Mouse (Mus musculus) forebrain, postnatal 0 days (tissue): ENCODE results near the gene Tbxas1. TPM values are rescaled to one million over a fixed set of nuclear protein-coding genes. Genes with fewer than 3 reads are reported as not detected.

Experiments used
- ATAC-seq: fragments of 200-750 bp; cut with Nextera tagmentation; 2 replicates; pipeline ENCODE4 v1.8.0; 2017; ENCODE audit warnings: mild to moderate bottlenecking, moderate library complexity
- DNase-seq: peaks from one replicate; pipeline ENCODE4 v3.0.0-alpha.2; 2015
- H3K27ac ChIP-seq: fragments of 300-500 bp; sonication (generic); 2 replicates; pipeline ENCODE4 v1.5.1; 2014; ENCODE audit warnings: low read depth, mild to moderate bottlenecking, antibody characterized with exemption, low read length, moderate library complexity, mixed read lengths
- H3K27me3 ChIP-seq: fragments of 300-500 bp; sonication (generic); 2 replicates; pipeline ENCODE4 v1.6.1; 2014; ENCODE audit warnings: mild to moderate bottlenecking, low read length, mixed read lengths; ENCODE audit not compliant: insufficient read depth
- H3K36me3 ChIP-seq: fragments of 300-500 bp; sonication (generic); 2 replicates; pipeline ENCODE4 v1.6.1; 2014; ENCODE audit warnings: mild to moderate bottlenecking, moderate library complexity; ENCODE audit not compliant: insufficient read depth
- H3K4me1 ChIP-seq: fragments of 300-500 bp; sonication (generic); 2 replicates; pipeline ENCODE4 v1.6.1; 2014; ENCODE audit warnings: antibody characterized with exemption; ENCODE audit not compliant: insufficient read depth
- H3K4me2 ChIP-seq: fragments of 300-500 bp; sonication (generic); 2 replicates; pipeline ENCODE4 v1.6.1; 2014; ENCODE audit warnings: low read depth, mild to moderate bottlenecking, moderate library complexity
- H3K4me3 ChIP-seq: fragments of 300-500 bp; sonication (generic); 2 replicates; pipeline ENCODE4 v1.5.1; 2014; ENCODE audit warnings: low read depth, low read length, mixed read lengths
- H3K9ac ChIP-seq: fragments of 300-500 bp; sonication (generic); 2 replicates; pipeline ENCODE4 v1.6.1; 2014; ENCODE audit warnings: mild to moderate bottlenecking
- H3K9me3 ChIP-seq: fragments of 300-500 bp; sonication (generic); 2 replicates; pipeline ENCODE4 v1.6.1; 2016; ENCODE audit warnings: low read length
- CTCF ChIP-seq: sonication (generic); IDR thresholded peaks from 2 replicates; pipeline ENCODE4 v1.5.1; 2016; ENCODE audit warnings: antibody characterized with exemption, control low read depth, low read depth
- WGBS: fragments of 180-500 bp; shearing (Covaris S2); extraction: QIAGEN DNeasy Blood & Tissue Kit; methylation state at CpG from one replicate; pipeline ENCODE4 v1.1.7; 2014; 5-methylcytosine and 5-hydroxymethylcytosine counted together
- polyA plus RNA-seq: library from polyadenylated mRNA; unstranded; fragments of >200 nt; fragmentation: Nextera tagmentation; extraction: Ambion mirVana; gene quantifications from 2 replicates; pipeline ENCODE4 v1.2.1, GENCODE M21; 2015
- total RNA-seq: library from RNA; depleted of rRNA; stranded (reverse); fragments of >200 nt; gene quantifications from 2 replicates; pipeline ENCODE4 v1.2.3, GENCODE M21; 2014

The Tbxas1 gene
- total and polyA plus RNA-seq, 2 experiments from 2014 or later = 1.5 to 2.0 TPM

- H3K27me3 ChIP-seq = no peaks in the 10 kb centered on the region
- H3K4me3 ChIP-seq = no peak overlapping the region
- no peak overlapping the region for H3K27ac ChIP-seq
- H3K9me3 ChIP-seq = no peaks in the 10 kb centered on the region
- H3K9ac ChIP-seq = no peak overlapping the region
- 57% methylated on average over 5 of the region's 5 CpGs for WGBS
- DNase-seq (no peak), ATAC-seq (no peak)
- no peak overlapping the region for H3K4me2 ChIP-seq
- H3K4me1 ChIP-seq = peaks cover 12% of the 10 kb centered on the region
- no peaks in the 10 kb centered on the region for H3K36me3 ChIP-seq
- no peak for TF ChIP-seq CTCF
These were observed 21.6 kb upstream of the Tbxas1 start for GRCm38 (mm10) chr6:38853561-38853992.

- ATAC-seq (no peak), DNase-seq (no peak)
- Histone ChIP-seq H3K27me3 (no peaks in the 10 kb centered on the region), H3K4me1 (no peaks in the 10 kb centered on the region), H3K9ac (no peak overlapping the region), H3K9me3 (no peaks in the 10 kb centered on the region), H3K36me3 (no peaks in the 10 kb centered on the region), H3K27ac (no peak overlapping the region), H3K4me3 (no peak overlapping the region), H3K4me2 (no peak overlapping the region)
- TF ChIP-seq CTCF = no peak
- 92% methylated on average over 1 of the region's 1 CpGs for WGBS
These were observed 15.4 kb upstream of the Tbxas1 start for GRCm38 (mm10) chr6:38859819-38860218.

GRCm38 (mm10) chr6:38860301-38860700, 14.9 kb upstream of the Tbxas1 start:
- ATAC-seq = no peak
- TF ChIP-seq CTCF = no peak
- no peak overlapping the region for H3K27ac ChIP-seq
- no peak overlapping the region for H3K9ac ChIP-seq
- no peaks in the 10 kb centered on the region for H3K9me3 ChIP-seq
- H3K4me1 ChIP-seq = no peaks in the 10 kb centered on the region
- WGBS = 82% methylated on average over 2 of the region's 2 CpGs
- no peaks in the 10 kb centered on the region for H3K36me3 ChIP-seq
- DNase-seq = no peak
- no peaks in the 10 kb centered on the region for H3K27me3 ChIP-seq
- no peak overlapping the region for H3K4me2 ChIP-seq
- H3K4me3 ChIP-seq = no peak overlapping the region

- DNase-seq (no peak), ATAC-seq (no peak)
- Histone ChIP-seq H3K36me3 (no peaks in the 10 kb centered on the region), H3K4me1 (no peaks in the 10 kb centered on the region), H3K27me3 (no peaks in the 10 kb centered on the region), H3K27ac (no peak overlapping the region), H3K4me2 (no peak overlapping the region), H3K9ac (no peak overlapping the region), H3K9me3 (no peaks in the 10 kb centered on the region), H3K4me3 (no peak overlapping the region)
- TF ChIP-seq CTCF = no peak
- 51% methylated on average over 3 of the region's 3 CpGs for WGBS
These were observed 11.6 kb upstream of the Tbxas1 start for GRCm38 (mm10) chr6:38863595-38863994.

GRCm38 (mm10) chr6:38865805-38866204, 9.4 kb upstream of the Tbxas1 start:
- no peak overlapping the region for H3K4me2 ChIP-seq
- no peaks in the 10 kb centered on the region for H3K4me1 ChIP-seq
- no peaks in the 10 kb centered on the region for H3K36me3 ChIP-seq
- no peak overlapping the region for H3K27ac ChIP-seq
- TF ChIP-seq CTCF = no peak
- H3K4me3 ChIP-seq = no peak overlapping the region
- H3K27me3 ChIP-seq = no peaks in the 10 kb centered on the region
- ATAC-seq = no peak
- no peak overlapping the region for H3K9ac ChIP-seq
- no peaks in the 10 kb centered on the region for H3K9me3 ChIP-seq
- DNase-seq = no peak

GRCm38 (mm10) chr6:38866357-38866756, 8.8 kb upstream of the Tbxas1 start:
- Histone ChIP-seq H3K36me3 (no peaks in the 10 kb centered on the region), H3K9me3 (no peaks in the 10 kb centered on the region), H3K4me2 (no peak overlapping the region), H3K27me3 (no peaks in the 10 kb centered on the region), H3K27ac (no peak overlapping the region), H3K9ac (no peak overlapping the region), H3K4me3 (no peak overlapping the region), H3K4me1 (0 out of 2 replicates have a peak, but pooled peaks cover under 1% of the 10 kb centered on the region)
- ATAC-seq = no peak
- WGBS = 70% methylated on average over 1 of the region's 1 CpGs
- DNase-seq = no peak
- TF ChIP-seq CTCF = no peak

GRCm38 (mm10) chr6:38866761-38867160, 8.4 kb upstream of the Tbxas1 start:
- H3K9ac ChIP-seq = no peak overlapping the region
- DNase-seq (no peak), ATAC-seq (no peak)
- no peak overlapping the region for H3K27ac ChIP-seq
- H3K4me3 ChIP-seq = no peak overlapping the region
- H3K9me3 ChIP-seq = no peaks in the 10 kb centered on the region
- H3K4me1 ChIP-seq = 0 out of 2 replicates have a peak, but pooled peaks cover 4% of the 10 kb centered on the region
- H3K27me3 ChIP-seq = no peaks in the 10 kb centered on the region
- WGBS = 69% methylated on average over 2 of the region's 2 CpGs
- H3K36me3 ChIP-seq = no peaks in the 10 kb centered on the region
- H3K4me2 ChIP-seq = no peak overlapping the region
- no peak for TF ChIP-seq CTCF

- ATAC-seq = no peak
- WGBS = 9% methylated on average over 1 of the region's 1 CpGs
- Histone ChIP-seq H3K36me3 (no peaks in the 10 kb centered on the region), H3K27me3 (no peaks in the 10 kb centered on the region), H3K9ac (no peak overlapping the region), H3K4me2 (no peak overlapping the region), H3K4me3 (no peak overlapping the region), H3K9me3 (no peaks in the 10 kb centered on the region), H3K27ac (no peak overlapping the region), H3K4me1 (0 out of 2 replicates have a peak, but pooled peaks cover 5% of the 10 kb centered on the region)
- no peak for TF ChIP-seq CTCF
- no peak for DNase-seq
These were observed 7.9 kb upstream of the Tbxas1 start for GRCm38 (mm10) chr6:38867291-38867690.
